Mouse (Mus musculus): ENCODE measurements around the gene Olfr1260. TPM values are rescaled to one million over a fixed set of nuclear protein-coding genes. Genes with fewer than 3 reads are reported as not detected.

The Olfr1260 gene
- polyA plus RNA-seq, 1 experiment: not detected

DNA sequence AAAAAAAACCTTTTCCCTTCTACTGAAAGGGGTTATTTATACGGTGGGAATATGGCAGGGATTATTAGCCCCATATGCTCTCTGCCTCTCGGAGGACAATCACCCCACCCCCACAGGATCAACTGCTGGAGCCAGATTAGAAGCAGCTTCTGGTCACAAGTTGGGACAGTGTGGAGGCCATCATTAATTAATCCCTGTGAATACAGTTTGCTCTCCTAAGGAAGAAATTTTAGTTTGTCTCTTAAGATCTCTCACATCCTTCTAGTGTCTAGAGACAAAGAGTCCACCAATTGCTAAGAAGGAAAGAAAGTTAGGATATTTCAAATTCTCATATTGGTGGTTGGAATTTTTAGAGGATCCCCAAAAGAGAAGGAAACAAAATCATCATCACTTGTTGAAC is 51.3 kb downstream of the Olfr1260 start, which contains the start of gene Olfr1264:
Gene Olfr1264, minus strand, starts transcription at position 101 of the 400 bp plus-strand sequence.
- Histone ChIP-seq H3K36me3 (ENCODE audit: control insufficient read depth, insufficient read depth, low read length) (no peaks in the 10 kb centered on the region), H3K4me3 (ENCODE audit: control insufficient read depth, insufficient read depth, low read length) (no peak within 1 kb of the TSS), H3K27ac (ENCODE audit: control insufficient read depth, insufficient read depth, low read length) (no peak within 1 kb of the TSS), H3K27me3 (ENCODE audit: control insufficient read depth, insufficient read depth, low read length) (no peaks in the 10 kb centered on the region), H3K4me1 (replicated peaks; ENCODE audit: control insufficient read depth, insufficient read depth, low read length) (no peaks in the 10 kb centered on the region)
- TF ChIP-seq CTCF (IDR thresholded peaks at IDR 0.05; ENCODE audit: borderline replicate concordance, control insufficient read depth, extremely low read depth, insufficient read depth, low read length, poor library complexity) (no peak), POLR2A (IDR thresholded peaks at IDR 0.05; ENCODE audit: control insufficient read depth, extremely low read depth, insufficient read depth, low read length, poor library complexity) (no peak)
- 86% methylated on average over 2 of the region's 2 CpGs for WGBS
- DNase-seq: no peak

Other genes starting within 250 kb of the Olfr1260 start
- gene Olfr1252, start 249.3 kb upstream of the Olfr1260 start, polyA plus RNA-seq (2012; rRNA removed): not detected in 2 replicates
- gene Olfr1253, start 217.2 kb upstream of the Olfr1260 start, polyA plus RNA-seq (2012; rRNA removed): not detected in 2 replicates
- gene Olfr1254, start 180.7 kb upstream of the Olfr1260 start, polyA plus RNA-seq (2012; rRNA removed): not detected in 2 replicates
- not detected in 2 replicates for gene Olfr1255, start 162.3 kb upstream of the Olfr1260 start, polyA plus RNA-seq (2012; rRNA removed)
- gene Olfr1256, start 132.8 kb upstream of the Olfr1260 start, polyA plus RNA-seq (2012; rRNA removed): not detected in 2 replicates
- not detected in 2 replicates for gene Olfr48, start 126.1 kb upstream of the Olfr1260 start, polyA plus RNA-seq (2012; rRNA removed)
- gene Olfr1257, start 95.9 kb upstream of the Olfr1260 start, polyA plus RNA-seq (2012; rRNA removed): not detected in 2 replicates
- not detected in 2 replicates for gene Olfr1258, start 47.0 kb upstream of the Olfr1260 start, polyA plus RNA-seq (2012; rRNA removed)
- not detected in 2 replicates for gene Olfr1259, start 25.7 kb upstream of the Olfr1260 start, polyA plus RNA-seq (2012; rRNA removed)
- not detected in 2 replicates for gene Olfr1261, start 16.9 kb downstream of the Olfr1260 start, polyA plus RNA-seq (2012; rRNA removed)
- gene Olfr1262, start 25.8 kb downstream of the Olfr1260 start, polyA plus RNA-seq (2012; rRNA removed): not detected in 2 replicates
- not detected in 2 replicates for gene Olfr1263, start 37.8 kb downstream of the Olfr1260 start, polyA plus RNA-seq (2012; rRNA removed)
- gene Olfr1264, start 51.2 kb downstream of the Olfr1260 start, polyA plus RNA-seq (2012; rRNA removed): not detected in 2 replicates
- not detected in 2 replicates for gene Olfr1265, start 61.0 kb downstream of the Olfr1260 start, polyA plus RNA-seq (2012; rRNA removed)
- gene Olfr140, start 89.3 kb downstream of the Olfr1260 start, polyA plus RNA-seq (2012; rRNA removed): not detected in 2 replicates
- not detected in 2 replicates for gene Olfr1269, start 147.1 kb downstream of the Olfr1260 start, polyA plus RNA-seq (2012; rRNA removed)
- not detected in 2 replicates for gene Olfr32, start 168.0 kb downstream of the Olfr1260 start, polyA plus RNA-seq (2012; rRNA removed)
- not detected in 2 replicates for gene Olfr1270, start 178.8 kb downstream of the Olfr1260 start, polyA plus RNA-seq (2012; rRNA removed)

All from thymus, adult 2 months (tissue).